Mouse (Mus musculus): ENCODE data around the gene Aebp1. TPM values are rescaled to one million over a fixed set of nuclear protein-coding genes. Genes with fewer than 3 reads are reported as not detected.

Gene Aebp1
- polyA plus RNA-seq, 1 experiment = 18.7 TPM

GRCm38 (mm10) chr11:5913256-5913655, 51.5 kb downstream of the Aebp1 start:
- no peak for DNase-seq (ENCODE audit: low read depth)
- TF ChIP-seq POLR2A (IDR thresholded peaks at IDR 0.05; ENCODE audit: borderline replicate concordance, extremely low read depth, insufficient read depth, insufficient read length, poor library complexity, severe bottlenecking) (no peak), CTCF (IDR thresholded peaks at IDR 0.05; ENCODE audit: borderline replicate concordance, extremely low read depth, insufficient read depth, insufficient read length) (no peak)

DNA sequence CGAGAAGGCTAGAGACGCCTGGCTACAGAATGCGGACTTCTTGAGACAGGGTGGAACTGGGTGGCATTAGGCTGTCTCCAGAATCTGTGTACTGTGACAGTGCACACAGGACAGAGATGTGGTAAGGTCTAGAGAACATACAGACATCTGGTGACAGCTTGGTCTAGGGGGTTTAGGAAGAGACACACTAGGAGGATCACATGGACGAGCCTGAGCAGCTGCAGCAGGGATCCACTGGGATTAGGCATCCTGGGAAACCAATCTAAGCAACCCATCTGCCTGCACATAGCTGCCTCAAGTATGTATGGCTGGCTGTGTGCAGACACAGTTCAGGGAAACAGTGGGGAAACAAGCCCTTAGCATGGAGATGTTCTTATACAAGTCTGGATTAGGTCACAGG, 52.2 kb downstream of the Aebp1 start:
- DNase-seq (ENCODE audit: low read depth) = no peak
- TF ChIP-seq CTCF (IDR thresholded peaks at IDR 0.05; ENCODE audit: borderline replicate concordance, extremely low read depth, insufficient read depth, insufficient read length) (no peak), POLR2A (IDR thresholded peaks at IDR 0.05; ENCODE audit: borderline replicate concordance, extremely low read depth, insufficient read depth, insufficient read length, poor library complexity, severe bottlenecking) (no peak)

DNA sequence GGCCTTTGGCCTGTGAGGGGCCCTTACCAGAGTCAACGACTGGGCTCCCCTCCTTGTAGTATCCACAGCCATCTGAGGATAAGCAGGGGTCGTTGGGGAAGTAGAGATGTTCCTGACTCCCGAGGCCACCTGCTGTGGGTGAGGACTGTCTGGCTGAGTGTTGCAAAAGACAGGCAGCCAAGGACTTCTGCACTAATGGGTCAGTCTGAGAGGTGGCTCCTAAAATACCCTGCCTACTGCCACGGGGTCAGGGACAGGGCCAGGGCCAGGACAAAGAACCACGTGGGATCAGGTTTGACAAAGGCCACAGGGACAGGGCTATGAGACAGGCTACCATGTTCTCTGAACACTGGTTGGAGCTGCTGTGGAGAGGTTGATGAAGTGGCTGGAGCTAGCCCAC, 53.2 kb downstream of the Aebp1 start:
- DNase-seq (ENCODE audit: low read depth) = no peak
- TF ChIP-seq POLR2A (IDR thresholded peaks at IDR 0.05; ENCODE audit: borderline replicate concordance, extremely low read depth, insufficient read depth, insufficient read length, poor library complexity, severe bottlenecking) = no peak
- no peak for TF ChIP-seq CTCF (IDR thresholded peaks at IDR 0.05; ENCODE audit: borderline replicate concordance, extremely low read depth, insufficient read depth, insufficient read length)

DNA sequence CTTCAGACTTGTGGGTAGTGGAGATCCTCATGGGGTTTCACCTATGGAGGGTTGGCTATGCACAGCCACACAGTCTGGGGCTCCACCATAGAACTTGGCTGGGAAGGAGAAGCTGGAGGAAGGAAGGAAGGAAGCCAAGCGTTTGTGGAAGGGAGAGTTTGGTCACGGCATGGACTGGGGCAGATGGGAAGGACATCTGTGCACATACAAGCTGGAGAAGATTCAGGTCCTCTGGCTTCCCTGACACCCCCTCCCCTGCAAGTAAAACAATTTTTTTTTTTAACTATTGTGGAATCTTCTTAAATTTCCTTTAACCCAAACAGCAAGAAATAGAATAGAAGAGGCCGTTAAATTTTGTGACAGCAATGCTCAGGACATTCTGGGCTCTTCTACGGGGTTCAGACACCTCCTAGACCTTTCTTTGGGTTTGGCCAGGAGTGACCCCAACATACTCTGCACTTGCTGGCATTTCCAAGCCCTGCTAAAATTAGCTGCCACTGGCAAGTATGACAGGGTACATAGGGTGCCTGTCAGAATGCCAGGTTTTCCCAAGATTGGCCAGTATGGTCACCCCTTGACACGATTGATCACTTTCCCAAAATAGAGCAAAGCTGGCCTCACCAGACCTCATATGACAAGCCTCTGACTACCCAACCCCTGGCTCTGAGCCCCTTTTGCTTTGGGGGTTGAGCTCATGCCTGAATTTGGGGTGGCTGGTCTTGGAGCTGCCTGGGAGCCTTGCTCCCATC, 53.9 kb downstream of the Aebp1 start:
- TF ChIP-seq CTCF (IDR thresholded peaks at IDR 0.05; ENCODE audit: borderline replicate concordance, extremely low read depth, insufficient read depth, insufficient read length) (no peak), POLR2A (IDR thresholded peaks at IDR 0.05; ENCODE audit: borderline replicate concordance, extremely low read depth, insufficient read depth, insufficient read length, poor library complexity, severe bottlenecking) (no peak)
- DNase-seq (ENCODE audit: low read depth) = no peak

DNA sequence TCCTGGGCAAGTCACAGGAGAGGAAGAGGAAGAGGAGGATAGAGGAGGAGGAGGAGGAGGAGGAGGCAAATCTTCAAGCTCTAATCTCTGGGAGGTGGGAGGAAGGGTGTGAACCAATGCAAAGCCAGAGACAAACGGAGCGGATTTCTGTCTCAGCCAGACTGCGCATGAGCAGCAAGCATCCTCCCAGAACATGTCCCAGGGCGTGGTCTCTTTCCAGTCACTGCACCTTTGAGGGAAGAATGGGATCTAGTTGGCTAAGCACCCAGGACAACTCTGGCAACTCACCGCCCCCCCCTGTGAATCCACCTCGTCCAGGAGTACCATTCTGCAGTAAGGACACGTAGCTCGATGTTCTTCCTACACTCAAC, 54.4 kb downstream of the Aebp1 start:
- TF ChIP-seq POLR2A (IDR thresholded peaks at IDR 0.05; ENCODE audit: borderline replicate concordance, extremely low read depth, insufficient read depth, insufficient read length, poor library complexity, severe bottlenecking) = no peak
- DNase-seq (ENCODE audit: low read depth) = no peak

GRCm38 (mm10) chr11:5918111-5918510, 56.4 kb downstream of the Aebp1 start:
- TF ChIP-seq POLR2A (IDR thresholded peaks at IDR 0.05; ENCODE audit: borderline replicate concordance, extremely low read depth, insufficient read depth, insufficient read length, poor library complexity, severe bottlenecking) = no peak
- no peak for DNase-seq (ENCODE audit: low read depth)

DNA sequence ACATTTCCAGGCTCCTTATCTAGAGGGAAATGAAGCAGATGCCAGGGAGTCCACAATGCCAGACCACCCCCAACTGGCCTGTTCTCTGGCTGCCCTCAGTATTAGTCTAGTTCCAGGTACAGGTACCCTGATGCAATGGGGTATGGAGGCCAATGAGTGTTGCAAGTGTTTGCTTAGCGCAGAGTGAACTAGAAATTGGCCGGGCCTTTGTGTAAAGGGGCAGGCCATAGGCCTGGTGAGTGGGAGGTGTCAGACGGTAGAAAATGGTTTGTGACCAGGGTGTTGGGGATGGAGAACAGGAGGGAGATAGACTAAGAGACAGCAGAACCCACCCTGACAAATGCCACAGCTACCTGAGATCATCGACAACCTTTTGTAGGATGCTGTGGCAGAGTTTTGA, 57.9 kb downstream of the Aebp1 start:
- DNase-seq (ENCODE audit: low read depth) = no peak

DNA sequence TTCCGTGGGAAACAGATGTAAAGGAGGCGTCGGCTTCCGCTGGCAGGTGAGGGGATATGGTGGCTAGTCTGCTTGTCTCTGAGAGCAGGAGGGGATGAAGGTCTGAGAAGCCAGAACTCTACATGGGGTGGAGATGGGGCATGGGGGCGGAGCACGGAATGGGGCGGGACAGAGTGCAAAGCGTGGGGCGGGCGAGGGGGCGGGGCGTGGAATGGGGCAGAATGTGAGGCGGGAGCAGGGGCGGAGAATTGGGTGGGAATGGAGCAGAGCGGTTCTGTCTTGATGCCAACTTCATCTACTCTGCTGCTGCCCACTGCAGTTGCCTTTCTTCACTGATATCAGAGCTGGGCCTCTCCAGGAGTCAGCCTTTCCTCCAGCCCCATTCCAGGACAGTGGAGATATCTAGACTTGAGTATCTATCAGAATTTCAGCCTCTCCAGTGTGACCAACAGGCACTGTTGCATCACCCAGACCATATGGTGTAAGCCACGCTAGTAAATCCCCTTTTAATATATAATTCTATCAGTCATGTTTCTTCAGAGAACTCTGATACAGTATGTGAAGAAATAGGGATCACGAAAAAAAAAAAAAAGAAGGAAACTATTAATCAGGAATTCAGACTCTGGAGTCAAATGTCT, 58.7 kb downstream of the Aebp1 start:
- TF ChIP-seq POLR2A (IDR thresholded peaks at IDR 0.05; ENCODE audit: borderline replicate concordance, extremely low read depth, insufficient read depth, insufficient read length, poor library complexity, severe bottlenecking) = no peak
- TF ChIP-seq CTCF (IDR thresholded peaks at IDR 0.05; ENCODE audit: borderline replicate concordance, extremely low read depth, insufficient read depth, insufficient read length) = no peak
- no peak for DNase-seq (ENCODE audit: low read depth)

More for the DNA sequence above, 57.9 kb downstream of the Aebp1 start:
- TF ChIP-seq POLR2A (IDR thresholded peaks at IDR 0.05; ENCODE audit: borderline replicate concordance, extremely low read depth, insufficient read depth, insufficient read length, poor library complexity, severe bottlenecking) (no peak), CTCF (IDR thresholded peaks at IDR 0.05; ENCODE audit: borderline replicate concordance, extremely low read depth, insufficient read depth, insufficient read length) (no peak)

Other genes with a start within 250 kb of the Aebp1 start
- 112 and 159 TPM in 2 replicates for gene Mrps24, start 146.3 kb upstream of the Aebp1 start, polyA plus RNA-seq (2012; rRNA removed)
- gene Urgcp, start 99.6 kb upstream of the Aebp1 start, polyA plus RNA-seq (2012; rRNA removed) = 20.6 and 25.9 TPM in 2 replicates
- gene Dbnl, start 73.5 kb upstream of the Aebp1 start, polyA plus RNA-seq (2012; rRNA removed) = 123 TPM in 2 replicates
- gene Pgam2, start 58.2 kb upstream of the Aebp1 start, polyA plus RNA-seq (2012; rRNA removed) = 0.59 and 0.82 TPM in 2 replicates
- 18.9 and 24.5 TPM in 2 replicates for gene Polm, start 23.9 kb upstream of the Aebp1 start, polyA plus RNA-seq (2012; rRNA removed)
- 78.0 and 126 TPM in 2 replicates for gene Pold2, start 16.3 kb downstream of the Aebp1 start, polyA plus RNA-seq (2012; rRNA removed)
- 0.29 and 0.38 TPM in 2 replicates for gene Myl7, start 36.8 kb downstream of the Aebp1 start, polyA plus RNA-seq (2012; rRNA removed)
- 5.9 and 6.4 TPM in 2 replicates for gene Gck, start 88.1 kb downstream of the Aebp1 start, polyA plus RNA-seq (2012; rRNA removed)
- 74.7 and 106 TPM in 2 replicates for gene Ykt6, start 93.7 kb downstream of the Aebp1 start, polyA plus RNA-seq (2012; rRNA removed)
- 87.5 and 126 TPM in 2 replicates for gene Camk2b, start 204.4 kb downstream of the Aebp1 start, polyA plus RNA-seq (2012; rRNA removed)